Mouse (Mus musculus) heart, embryonic 13.5 days (tissue): ENCODE measurements around the gene Etv6. TPM values are rescaled to one million over a fixed set of nuclear protein-coding genes. Genes with fewer than 3 reads are reported as not detected.
A peak's percentile ranks its signal among the peaks of the same experiment; 100 is the strongest.

Experiments used
- ATAC-seq: fragments of 200-750 bp; cut with Nextera tagmentation; 2 replicates; pipeline ENCODE4 v1.8.0; 2017; ENCODE audit warnings: moderate TSS enrichment; ENCODE audit not compliant: insufficient number of reproducible peaks, low FRiP score, low TSS enrichment; ENCODE audit errors: extremely low read depth
- H3K27ac ChIP-seq: fragments of 300-500 bp; sonication (generic); replicated peaks from 2 replicates; pipeline ENCODE4 v1.5.1; 2015; ENCODE audit warnings: moderate library complexity, mild to moderate bottlenecking, inconsistent platforms
- H3K27me3 ChIP-seq: fragments of 300-500 bp; sonication (generic); replicated peaks from 2 replicates; pipeline ENCODE4 v1.6.1; 2015; ENCODE audit warnings: mild to moderate bottlenecking, inconsistent platforms
- H3K36me3 ChIP-seq: fragments of 300-500 bp; sonication (generic); 2 replicates; pipeline ENCODE4 v1.6.1; 2015; ENCODE audit warnings: mild to moderate bottlenecking, inconsistent platforms
- H3K4me1 ChIP-seq: fragments of 300-500 bp; sonication (generic); 2 replicates; pipeline ENCODE4 v1.6.1; 2015; ENCODE audit warnings: inconsistent platforms
- H3K4me2 ChIP-seq: fragments of 300-500 bp; sonication (generic); 2 replicates; pipeline ENCODE4 v1.6.1; 2015; ENCODE audit warnings: inconsistent platforms, mild to moderate bottlenecking, moderate library complexity
- H3K4me3 ChIP-seq: fragments of 300-500 bp; sonication (generic); 2 replicates; pipeline ENCODE4 v1.5.1; 2015; ENCODE audit warnings: moderate library complexity, mild to moderate bottlenecking, inconsistent platforms
- H3K9ac ChIP-seq: fragments of 300-500 bp; sonication (generic); 2 replicates; pipeline ENCODE4 v1.6.1; 2015; ENCODE audit warnings: inconsistent platforms, mild to moderate bottlenecking, moderate library complexity
- H3K9me3 ChIP-seq: fragments of 300-500 bp; sonication (generic); 2 replicates; pipeline ENCODE4 v1.6.1; 2016; ENCODE audit warnings: inconsistent platforms
- WGBS: fragments of 180-500 bp; shearing (Covaris S2); methylation state at CpG from one replicate; pipeline ENCODE4 v1.1.7; 2015; ENCODE audit warnings: mixed read lengths; 5-methylcytosine and 5-hydroxymethylcytosine counted together
- polyA plus RNA-seq: library from polyadenylated mRNA; unstranded; fragments of >200 nt; fragmentation: Nextera tagmentation; extraction: Ambion mirVana; gene quantifications from 2 replicates; pipeline ENCODE4 v1.2.1, GENCODE M21; 2015

Etv6 gene
- polyA plus RNA-seq, 1 experiment from 2014 or later = 12.8 TPM

- peak overlapping the region; percentile 27; the same call in 1 of the 2 replicates for H3K4me2 ChIP-seq
- ATAC-seq = no peak
- no peaks in the 10 kb centered on the region for H3K9me3 ChIP-seq
- H3K4me3 ChIP-seq = no peak overlapping the region
- no peaks in the 10 kb centered on the region for H3K27me3 ChIP-seq
- no peak overlapping the region for H3K9ac ChIP-seq
- no peaks in the 10 kb centered on the region for H3K36me3 ChIP-seq
- H3K27ac ChIP-seq = peak overlapping the region; percentile 81
- 13% methylated on average over 1 of the region's 1 CpGs for WGBS
- peaks cover 74% of the 10 kb centered on the region for H3K4me1 ChIP-seq
Measured at GRCm38 (mm10) chr6:134171235-134171634, 135.7 kb downstream of the Etv6 start.

GRCm38 (mm10) chr6:134171906-134172728, 136.6 kb downstream of the Etv6 start:
- Histone ChIP-seq H3K4me2 (peak overlapping the region; percentile 27), H3K36me3 (no peaks in the 10 kb centered on the region), H3K4me1 (peaks cover 83% of the 10 kb centered on the region), H3K9me3 (no peaks in the 10 kb centered on the region), H3K4me3 (no peak overlapping the region), H3K27me3 (no peaks in the 10 kb centered on the region), H3K27ac (peak overlapping the region; percentile 81), H3K9ac (0 out of 2 replicates have a peak overlapping the region, but pooled peaks have one; percentile 4)
- ATAC-seq = no peak
- 58% methylated on average over 17 of the region's 17 CpGs for WGBS

GRCm38 (mm10) chr6:134173439-134173838, 137.9 kb downstream of the Etv6 start:
- no peak for ATAC-seq
- 63% methylated on average over 6 of the region's 6 CpGs for WGBS
- no peaks in the 10 kb centered on the region for H3K9me3 ChIP-seq
- H3K27ac ChIP-seq = peak overlapping the region; percentile 45; the same call in 1 of the 2 replicates
- H3K9ac ChIP-seq = no peak overlapping the region
- H3K4me2 ChIP-seq = no peak overlapping the region
- H3K36me3 ChIP-seq = no peaks in the 10 kb centered on the region
- peaks cover 79% of the 10 kb centered on the region for H3K4me1 ChIP-seq
- H3K27me3 ChIP-seq = no peaks in the 10 kb centered on the region
- no peak overlapping the region for H3K4me3 ChIP-seq

DNA sequence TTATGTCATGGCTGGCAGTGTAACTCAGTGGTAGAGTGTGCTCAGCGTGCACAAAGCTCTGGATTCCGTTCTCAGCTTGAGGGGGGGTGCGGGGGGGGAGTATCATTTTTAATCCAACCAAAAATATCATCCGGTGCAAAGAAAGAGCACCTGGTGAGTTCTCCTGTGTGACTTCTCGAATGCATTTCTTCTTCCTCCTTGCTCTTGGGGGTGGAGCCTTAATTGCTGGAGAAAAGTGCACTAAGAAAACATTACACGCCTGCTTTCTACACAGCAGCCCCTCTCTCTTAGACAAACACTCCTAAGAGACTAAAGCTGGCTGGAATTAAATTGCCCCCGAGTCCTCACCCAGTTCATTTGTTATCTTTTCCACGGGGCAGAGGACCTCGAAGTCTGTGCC, 139.6 kb downstream of the Etv6 start:
- H3K4me3 ChIP-seq = no peak overlapping the region
- no peaks in the 10 kb centered on the region for H3K27me3 ChIP-seq
- 42% methylated on average over 9 of the region's 9 CpGs for WGBS
- H3K9me3 ChIP-seq = no peaks in the 10 kb centered on the region
- ATAC-seq = no peak
- H3K27ac ChIP-seq = peak overlapping the region; percentile 24; the same call in 1 of the 2 replicates
- H3K36me3 ChIP-seq = no peaks in the 10 kb centered on the region
- H3K4me2 ChIP-seq = no peak overlapping the region
- H3K9ac ChIP-seq = no peak overlapping the region
- peaks cover 79% of the 10 kb centered on the region for H3K4me1 ChIP-seq

GRCm38 (mm10) chr6:134177196-134177595, 141.7 kb downstream of the Etv6 start:
- H3K27me3 ChIP-seq = no peaks in the 10 kb centered on the region
- 66% methylated on average over 5 of the region's 5 CpGs for WGBS
- H3K4me2 ChIP-seq = no peak overlapping the region
- no peaks in the 10 kb centered on the region for H3K36me3 ChIP-seq
- no peaks in the 10 kb centered on the region for H3K9me3 ChIP-seq
- H3K9ac ChIP-seq = no peak overlapping the region
- H3K4me3 ChIP-seq = no peak overlapping the region
- no peak for ATAC-seq
- peaks cover 79% of the 10 kb centered on the region for H3K4me1 ChIP-seq
- H3K27ac ChIP-seq = no peak overlapping the region

- Histone ChIP-seq H3K36me3 (no peaks in the 10 kb centered on the region), H3K4me1 (peaks cover 90% of the 10 kb centered on the region), H3K4me2 (peak overlapping the region; percentile 67), H3K4me3 (peak overlapping the region; percentile 10), H3K9ac (peak overlapping the region; percentile 78), H3K9me3 (no peaks in the 10 kb centered on the region), H3K27ac (peak overlapping the region; percentile 95), H3K27me3 (no peaks in the 10 kb centered on the region)
- peak; percentile 65; the same call in 1 of the 2 replicates for ATAC-seq
- 22% methylated on average over 17 of the region's 17 CpGs for WGBS
Measured at GRCm38 (mm10) chr6:134182301-134182948, 146.9 kb downstream of the Etv6 start.

- Histone ChIP-seq H3K9me3 (no peaks in the 10 kb centered on the region), H3K27ac (peak overlapping the region; percentile 95), H3K27me3 (no peaks in the 10 kb centered on the region), H3K9ac (peak overlapping the region; percentile 40; the same call in 1 of the 2 replicates), H3K4me3 (no peak overlapping the region), H3K4me1 (peaks cover 99% of the 10 kb centered on the region), H3K36me3 (no peaks in the 10 kb centered on the region), H3K4me2 (no peak overlapping the region)
- no peak for ATAC-seq
- WGBS = 61% methylated on average over 11 of the region's 11 CpGs
Measured at GRCm38 (mm10) chr6:134183592-134184342, 148.3 kb downstream of the Etv6 start.

DNA sequence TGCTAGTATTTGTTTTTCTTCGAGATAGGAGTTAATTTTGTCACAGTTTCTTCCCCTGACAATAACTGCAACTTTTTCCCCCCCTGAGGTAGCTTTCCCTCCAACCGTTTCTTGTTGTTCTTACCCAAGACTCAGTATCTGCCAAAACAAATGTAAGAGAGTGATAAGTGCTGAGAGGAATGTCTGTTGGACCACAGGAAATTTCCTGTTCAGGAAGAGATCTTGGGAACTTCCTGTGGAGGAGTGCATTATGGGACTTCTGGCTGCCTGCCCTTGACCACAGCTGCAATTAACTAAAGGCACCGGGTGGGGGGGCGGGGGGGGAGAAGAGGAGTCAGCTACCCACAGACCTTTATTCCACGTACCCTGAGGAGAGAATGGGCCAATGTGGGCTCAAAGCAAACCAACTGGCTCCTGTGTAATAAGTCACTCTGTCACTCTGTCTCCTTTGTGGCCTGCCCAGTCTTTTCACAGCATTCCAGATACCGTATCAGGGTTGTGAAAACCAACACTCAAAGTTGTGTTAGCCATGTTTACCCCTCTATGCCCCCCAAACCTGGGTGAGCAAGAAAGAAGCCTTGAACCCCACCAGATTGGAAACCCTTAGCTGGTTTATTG, 150.9 kb downstream of the Etv6 start:
- ATAC-seq = no peak
- Histone ChIP-seq H3K9ac (no peak overlapping the region), H3K4me3 (no peak overlapping the region), H3K27me3 (no peaks in the 10 kb centered on the region), H3K9me3 (no peaks in the 10 kb centered on the region), H3K4me1 (peaks cover 99% of the 10 kb centered on the region), H3K4me2 (no peak overlapping the region), H3K36me3 (no peaks in the 10 kb centered on the region), H3K27ac (peak overlapping the region; percentile 95)
- WGBS = 44% methylated on average over 6 of the region's 6 CpGs

GRCm38 (mm10) chr6:134188719-134189118, 153.2 kb downstream of the Etv6 start:
- H3K4me3 ChIP-seq = no peak overlapping the region
- H3K27me3 ChIP-seq = no peaks in the 10 kb centered on the region
- peak overlapping the region; percentile 64; the same call in 1 of the 2 replicates for H3K9ac ChIP-seq
- ATAC-seq = no peak
- peak overlapping the region; percentile 88 for H3K27ac ChIP-seq
- H3K4me1 ChIP-seq = peaks cover 99% of the 10 kb centered on the region
- peak overlapping the region; percentile 34; the same call in 1 of the 2 replicates for H3K4me2 ChIP-seq
- 26% methylated on average over 3 of the region's 3 CpGs for WGBS
- H3K36me3 ChIP-seq = no peaks in the 10 kb centered on the region
- H3K9me3 ChIP-seq = no peaks in the 10 kb centered on the region

GRCm38 (mm10) chr6:134189174-134189573, 153.7 kb downstream of the Etv6 start:
- Histone ChIP-seq H3K4me2 (peak overlapping the region; percentile 34), H3K4me1 (peaks cover 99% of the 10 kb centered on the region), H3K27ac (peak overlapping the region; percentile 88), H3K9me3 (no peaks in the 10 kb centered on the region), H3K4me3 (no peak overlapping the region), H3K36me3 (no peaks in the 10 kb centered on the region), H3K9ac (peak overlapping the region; percentile 64), H3K27me3 (no peaks in the 10 kb centered on the region)
- ATAC-seq = no peak
- WGBS = 32% methylated on average over 5 of the region's 5 CpGs
